Mouse (Mus musculus) small intestine, adult 2 months (tissue): ENCODE results near the gene Lrrc43.

Source experiments
- CTCF ChIP-seq: fragments of 200-500 bp; IDR thresholded peaks from 2 replicates; pipeline ENCODE4 v1.5.1; 2012; ENCODE audit warnings: low read depth, mild to moderate bottlenecking, control low read depth, inconsistent platforms, low read length, moderate library complexity, mixed read lengths; ENCODE audit not compliant: insufficient replicate concordance, insufficient read length; ENCODE audit errors: extremely low read depth
- POLR2A ChIP-seq: fragments of 200-500 bp; IDR thresholded peaks from 2 replicates; pipeline ENCODE4 v1.6.1; 2012; ENCODE audit warnings: low read depth, mild to moderate bottlenecking, control low read depth, inconsistent platforms, low read length, moderate library complexity

- TF ChIP-seq CTCF (no peak), POLR2A (no peak)
Observed at GRCm38 (mm10) chr5:123444849-123445334, 44.2 kb upstream of the Lrrc43 start.
